Mouse (Mus musculus): ENCODE measurements at regions not wholly inside any gene's neighbourhood (a gene's known extent, or its start where the extent isn't known, plus 50 kb on each side); places are given as distances from the start of the nearest gene placed in this dataset.
"Not testable (repeated sequence)": the region's sequence is repeated elsewhere in the genome, so short reads cannot be mapped to it uniquely, and the experiment has no call there.

DNA sequence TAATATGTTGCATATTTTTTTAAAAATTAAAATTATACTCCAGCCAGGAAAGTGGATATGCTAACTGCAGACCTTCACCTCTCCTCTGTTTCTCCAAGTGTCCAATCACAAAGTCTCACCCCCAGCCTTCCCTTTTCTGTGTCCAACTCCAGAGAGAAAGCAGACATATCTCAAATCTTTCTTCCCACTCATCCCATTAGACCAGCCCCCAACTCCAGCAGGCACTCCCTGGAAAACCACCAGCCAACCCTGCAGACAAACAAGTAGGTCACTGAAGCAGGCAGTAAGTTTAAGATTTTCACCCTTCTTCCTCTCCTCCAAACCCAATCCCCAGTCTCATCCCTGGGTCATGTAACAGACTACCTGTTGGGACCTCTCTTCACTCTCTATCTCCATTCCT lies 94.2 kb upstream of the Ptgfr start:
- no peak for DNase-seq (ENCODE audit: low spot score in 2 of 2)

DNA sequence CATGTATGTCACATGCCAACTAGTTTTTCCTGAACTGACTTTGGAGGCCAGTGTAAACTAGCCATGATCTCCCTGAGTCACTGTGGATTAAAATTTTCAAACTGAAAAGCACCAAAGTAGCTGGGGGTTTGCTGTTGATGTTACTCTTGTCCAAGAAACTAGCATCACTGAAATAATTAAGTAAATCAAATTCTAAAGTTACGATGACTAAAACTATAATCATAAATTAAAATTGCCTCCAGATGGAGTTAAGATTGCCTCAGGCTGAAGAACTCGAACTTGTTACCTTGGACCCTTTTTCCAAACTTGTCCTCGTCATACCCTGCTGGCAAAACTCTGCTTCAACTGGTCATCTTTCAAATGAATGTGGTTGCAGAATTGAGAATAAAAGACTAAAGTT lies 93.7 kb upstream of the Ptgfr start:
- DNase-seq (ENCODE audit: low spot score in 2 of 2): no peak

DNA sequence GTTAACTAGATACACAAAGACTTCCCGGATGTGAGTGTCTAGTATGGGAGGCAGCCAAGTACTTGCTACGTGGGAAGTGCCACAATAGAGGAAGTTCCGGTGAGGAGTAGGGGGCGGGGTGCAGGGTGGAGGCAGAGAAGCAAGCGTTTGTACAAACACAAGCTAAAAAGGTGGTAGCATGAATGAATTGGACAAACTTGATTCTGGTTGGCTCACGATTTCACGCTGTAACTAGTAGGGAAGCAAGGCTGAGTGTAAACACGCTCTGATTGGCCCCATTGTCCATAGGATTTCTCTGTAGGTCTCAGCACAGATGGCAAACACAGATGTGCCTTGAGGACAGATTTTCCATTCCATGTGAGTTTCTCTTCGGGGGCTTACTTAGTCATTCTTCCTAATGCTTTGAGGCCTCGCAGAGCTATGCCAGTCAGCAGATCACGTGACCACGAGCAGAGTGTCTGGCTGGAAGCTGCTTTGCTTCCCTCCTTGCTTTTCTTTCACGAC lies 76.6 kb upstream of the Ptgfr start:
- peak; percentile 20 to 30 for DNase-seq (ENCODE audit: low spot score in 2 of 2)

DNA sequence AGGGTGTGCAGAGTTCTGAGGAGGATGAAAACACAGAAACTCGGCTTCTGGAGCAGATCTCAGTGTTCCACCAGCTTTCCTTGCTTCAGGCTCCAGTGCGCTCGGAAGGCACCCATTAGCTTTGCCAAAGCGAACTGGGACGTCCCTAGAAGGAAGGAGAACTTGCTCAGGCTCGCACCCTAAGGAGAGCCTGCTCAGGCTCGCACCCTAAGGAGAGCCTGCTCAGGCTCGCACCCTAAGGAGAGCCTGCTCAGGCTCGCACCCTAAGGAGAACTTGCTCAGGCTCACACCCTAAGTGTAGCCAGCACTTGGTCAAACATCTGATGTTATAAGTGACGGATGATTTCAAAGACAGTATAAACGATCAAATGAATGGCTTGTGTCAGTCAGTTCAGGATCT lies 74.9 kb upstream of the Ptgfr start:
- DNase-seq (ENCODE audit: low spot score in 2 of 2): not testable (repeated sequence)

- no peak for DNase-seq (ENCODE audit: low spot score in 2 of 2)
Observed at GRCm38 (mm10) chr3:151910851-151911250, 73.4 kb upstream of the Ptgfr start.

DNA sequence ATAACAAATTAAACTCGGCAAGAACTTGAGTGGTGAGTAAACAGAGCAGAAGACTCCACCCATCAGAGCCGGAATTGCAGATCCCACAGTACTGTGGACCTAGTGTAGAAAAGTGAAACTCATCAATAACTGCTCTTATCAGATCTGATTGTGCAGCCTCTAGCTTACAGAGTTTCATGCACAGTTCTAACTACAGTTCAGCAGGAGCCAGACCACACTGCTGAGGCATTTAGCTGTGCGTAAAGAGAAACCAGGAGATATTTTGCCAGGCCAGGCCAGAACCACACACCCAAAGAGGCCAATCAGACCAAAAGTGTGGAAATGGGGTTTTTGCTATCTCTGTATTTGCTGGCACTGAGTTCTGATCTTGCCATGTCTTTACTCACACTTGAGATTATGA lies 71.9 kb upstream of the Ptgfr start:
- no peak for DNase-seq (ENCODE audit: low spot score in 2 of 2)

- no peak for DNase-seq (ENCODE audit: low spot score in 2 of 2)
Observed at GRCm38 (mm10) chr3:151908886-151909285, 71.5 kb upstream of the Ptgfr start.

DNA sequence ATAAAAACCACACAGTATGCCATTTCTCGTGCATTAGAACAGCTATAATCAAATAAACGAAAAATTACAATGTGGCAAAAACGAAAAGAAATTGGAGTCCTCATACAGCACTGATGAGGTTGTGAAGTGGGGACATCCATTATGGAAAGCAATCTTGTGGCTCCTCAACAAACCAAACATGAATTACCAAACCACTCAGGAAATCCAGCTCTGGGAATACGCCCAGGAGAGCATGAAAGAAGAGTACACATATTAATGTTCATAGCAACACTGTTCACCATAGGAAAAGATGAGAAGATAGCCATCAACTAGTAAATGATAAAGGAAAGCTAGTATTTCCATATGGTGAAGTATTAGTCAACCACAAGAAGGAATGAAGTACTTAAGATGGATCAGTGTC lies 68.3 kb upstream of the Ptgfr start:
- no peak for DNase-seq (ENCODE audit: low spot score in 2 of 2)

DNA sequence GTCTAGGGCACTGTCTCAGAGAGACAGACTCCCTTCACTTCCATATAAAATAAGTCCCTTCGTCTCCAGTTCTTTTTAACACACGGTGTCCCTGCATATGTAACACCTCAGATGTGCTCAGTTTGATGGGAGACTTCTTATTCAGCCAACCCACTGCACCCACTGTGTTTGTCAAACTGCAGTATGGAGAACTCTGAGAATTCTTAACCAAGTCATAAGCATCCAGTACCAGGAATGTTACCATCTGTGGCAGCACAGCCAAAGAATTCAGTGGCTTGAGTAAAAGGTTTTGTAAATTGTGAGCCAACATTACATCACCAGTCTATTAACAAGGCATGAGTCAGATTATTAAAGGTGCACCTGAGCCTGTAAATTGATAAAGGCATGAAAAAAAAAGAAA lies 65.7 kb upstream of the Ptgfr start:
- DNase-seq (ENCODE audit: low spot score in 2 of 2): no peak

DNA sequence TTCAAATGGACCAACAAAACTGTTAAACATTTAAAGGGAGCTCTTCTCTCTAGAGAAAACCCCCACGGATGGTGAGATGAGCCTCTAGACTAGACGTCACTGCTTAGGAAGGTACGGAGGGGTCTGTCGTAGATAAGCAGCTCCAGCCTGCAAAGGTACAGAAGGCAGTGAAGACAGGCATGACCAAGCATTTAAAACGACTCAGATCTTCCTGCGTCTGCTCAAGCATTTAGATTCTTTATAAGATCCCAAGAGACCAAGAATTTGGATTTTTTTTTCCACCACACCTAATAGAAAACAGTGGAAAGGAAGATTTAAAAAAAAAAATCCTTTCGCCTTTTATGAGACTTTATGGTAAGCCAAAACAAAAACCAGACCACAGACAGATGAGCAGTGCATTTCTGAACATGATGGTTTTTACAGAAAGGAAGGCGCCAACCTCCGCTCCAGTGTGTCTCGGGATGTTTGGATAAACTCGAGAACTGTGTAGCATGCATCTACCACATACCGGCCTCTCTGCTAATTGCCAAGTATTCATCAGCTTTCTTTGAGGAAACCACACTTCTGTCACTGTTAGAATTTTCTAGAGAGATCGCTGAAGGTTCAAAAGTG lies 64.9 kb upstream of the Ptgfr start:
- DNase-seq (ENCODE audit: low spot score in 2 of 2): no peak

DNA sequence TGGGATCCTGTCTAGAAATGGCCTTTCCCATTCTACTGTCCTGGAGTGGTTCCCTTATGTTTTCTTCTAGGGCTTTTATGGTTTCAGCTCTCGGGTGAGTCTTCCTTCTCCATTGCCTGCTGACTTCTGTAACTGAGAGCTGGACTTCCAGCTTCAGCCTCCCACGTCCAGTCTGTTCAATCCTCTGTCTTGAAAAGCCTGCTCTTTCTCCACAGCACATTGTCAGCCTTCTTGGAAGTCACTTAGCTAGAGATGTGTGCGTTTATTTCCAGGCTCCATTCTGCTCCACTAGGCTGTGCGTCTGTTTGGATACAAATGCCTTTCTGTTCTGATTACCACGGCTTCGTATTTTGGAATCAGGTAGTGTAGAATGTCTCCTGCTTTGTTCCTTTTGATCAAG lies 62.2 kb upstream of the Ptgfr start:
- DNase-seq (ENCODE audit: low spot score in 2 of 2): no peak

- DNase-seq (ENCODE audit: low spot score in 2 of 2): no peak
Observed at GRCm38 (mm10) chr3:151899094-151899493, 61.7 kb upstream of the Ptgfr start.

- DNase-seq (ENCODE audit: low spot score in 2 of 2): no peak
Observed at GRCm38 (mm10) chr3:151896320-151896719, 58.9 kb upstream of the Ptgfr start.

DNA sequence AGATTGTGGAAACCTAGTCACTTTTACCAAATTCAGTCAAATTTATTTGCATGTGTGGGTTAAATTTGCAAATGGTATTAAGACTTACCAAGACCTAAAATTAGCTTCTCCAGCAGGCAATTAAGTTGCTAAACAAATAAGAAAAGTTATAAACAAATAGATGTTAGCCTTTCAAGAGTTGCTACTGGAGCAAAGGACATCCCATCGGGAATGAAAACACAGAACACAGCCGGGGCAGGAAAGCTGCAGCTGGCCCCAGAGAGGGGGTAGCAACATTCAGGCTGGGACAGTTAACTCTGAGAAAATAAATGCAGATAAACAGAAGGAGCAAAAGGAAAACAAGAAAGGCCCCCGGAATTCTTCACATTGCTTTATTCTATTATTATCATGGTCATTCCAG lies 57.3 kb upstream of the Ptgfr start:
- no peak for DNase-seq (ENCODE audit: low spot score in 2 of 2)

DNA sequence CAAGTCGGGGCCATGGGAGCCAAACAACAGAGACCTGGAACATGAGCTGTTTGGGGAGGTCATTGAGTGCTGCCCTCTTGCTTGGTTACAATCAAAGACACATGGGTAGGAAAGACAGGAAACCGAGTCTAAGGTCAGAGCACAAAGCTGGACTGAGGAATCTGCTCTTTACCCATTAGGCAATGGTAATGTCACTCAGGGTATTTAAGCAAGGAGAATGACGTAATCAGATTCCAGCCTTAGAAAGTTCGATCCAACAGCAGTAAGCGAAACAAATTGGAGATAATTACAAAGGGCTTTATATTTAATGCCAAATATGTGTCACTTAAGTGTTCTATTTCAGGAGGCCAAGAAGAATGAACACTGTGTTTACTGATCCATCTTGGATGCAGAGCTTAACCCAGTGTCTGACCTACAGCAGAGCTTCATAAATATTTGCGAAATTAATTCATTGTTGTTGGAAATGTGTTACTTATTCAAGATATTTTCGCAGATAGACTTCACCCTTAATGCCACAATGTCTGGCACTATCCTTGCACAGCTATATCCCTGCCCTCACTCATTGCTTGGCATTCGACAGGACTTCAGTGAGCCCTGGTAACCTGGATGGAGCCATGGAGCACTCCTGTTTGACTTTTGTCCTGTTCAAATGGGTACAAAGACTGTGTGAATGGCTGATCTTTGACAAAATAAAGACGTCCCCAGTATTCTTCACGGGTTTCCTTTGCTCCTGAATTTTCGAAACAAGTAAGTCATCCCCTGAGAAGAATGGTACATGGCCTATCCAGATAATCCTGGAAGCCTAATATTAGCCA lies 56.2 kb upstream of the Ptgfr start:
- no peak for DNase-seq (ENCODE audit: low spot score in 2 of 2)

DNA sequence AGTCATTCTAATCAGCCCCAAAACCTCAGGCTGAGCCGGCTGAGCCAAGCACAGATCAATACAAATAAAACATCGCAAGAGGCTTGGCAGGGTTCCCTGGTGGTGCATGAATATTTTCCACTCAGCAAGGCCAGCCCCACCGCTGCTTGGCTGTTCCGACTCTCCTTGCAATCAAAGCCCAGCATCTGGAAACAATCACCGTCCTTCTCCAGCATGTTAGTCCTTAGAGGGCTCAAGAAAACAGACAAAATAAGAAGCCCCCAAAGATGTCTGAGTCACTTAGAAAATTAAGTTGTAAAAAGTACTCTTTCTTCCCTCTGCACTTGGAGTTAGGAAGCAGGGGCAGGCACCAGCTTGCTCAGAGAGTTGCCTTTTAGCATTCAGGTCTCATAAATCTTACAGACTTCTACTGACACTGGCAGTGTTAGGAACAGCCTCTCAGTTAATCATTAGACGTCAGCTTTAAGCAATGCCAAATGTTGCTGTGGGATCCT lies 54.4 kb upstream of the Ptgfr start:
- peak; percentile 11 to 32 for DNase-seq (ENCODE audit: low spot score in 2 of 2)

GRCm38 (mm10) chr3:151891336-151891735 lies 53.9 kb upstream of the Ptgfr start:
- no peak for DNase-seq (ENCODE audit: low spot score in 2 of 2)

GRCm38 (mm10) chr3:151889738-151890137 lies 52.3 kb upstream of the Ptgfr start:
- no peak for DNase-seq (ENCODE audit: low spot score in 2 of 2)

Measured in frontal cortex, postnatal 10 days (tissue).